Mouse (Mus musculus) c-Kit-positive CD71-positive TER-119-positive erythroid progenitor cells, embryonic 14.5 days (primary cell): ENCODE measurements at regions not wholly inside any gene's neighbourhood (a gene's known extent, or its start where the extent isn't known, plus 50 kb on each side); places are given as distances from the start of the nearest gene placed in this dataset.
"Not testable (repeated sequence)": the region's sequence is repeated elsewhere in the genome, so short reads cannot be mapped to it uniquely, and the experiment has no call there.

Source experiments
- DNase-seq: peaks from one replicate; pipeline ENCODE4 v3.0.0-alpha.2; 2013; ENCODE audit warnings: low spot score

DNA sequence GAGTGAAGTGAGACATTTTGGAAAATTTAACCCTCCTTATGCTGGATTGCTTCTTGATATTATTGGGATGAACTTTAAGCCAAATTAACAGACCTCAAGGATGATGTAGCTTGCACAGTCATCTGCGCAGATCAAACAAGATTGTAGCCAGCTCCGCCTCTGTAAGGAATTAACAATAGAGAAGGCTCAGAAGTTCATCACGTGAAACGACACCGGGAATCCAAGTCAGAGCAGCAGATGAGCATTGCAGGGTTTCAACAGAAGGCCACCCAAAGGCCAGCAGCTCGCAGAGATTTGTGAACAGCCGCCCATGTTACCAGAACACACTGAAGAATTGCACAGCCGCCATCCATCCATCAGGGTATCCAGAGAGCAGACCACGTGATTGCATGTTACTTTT is 391.1 kb downstream of the Med10 start:
- DNase-seq = no peak

GRCm38 (mm10) chr13:70195854-70196253 is 393.7 kb downstream of the Med10 start:
- DNase-seq = no peak

GRCm38 (mm10) chr13:70198638-70199037 is 396.4 kb downstream of the Med10 start:
- DNase-seq = no peak

- DNase-seq = no peak
Observed at GRCm38 (mm10) chr13:70199087-70199486, 396.9 kb downstream of the Med10 start.

DNA sequence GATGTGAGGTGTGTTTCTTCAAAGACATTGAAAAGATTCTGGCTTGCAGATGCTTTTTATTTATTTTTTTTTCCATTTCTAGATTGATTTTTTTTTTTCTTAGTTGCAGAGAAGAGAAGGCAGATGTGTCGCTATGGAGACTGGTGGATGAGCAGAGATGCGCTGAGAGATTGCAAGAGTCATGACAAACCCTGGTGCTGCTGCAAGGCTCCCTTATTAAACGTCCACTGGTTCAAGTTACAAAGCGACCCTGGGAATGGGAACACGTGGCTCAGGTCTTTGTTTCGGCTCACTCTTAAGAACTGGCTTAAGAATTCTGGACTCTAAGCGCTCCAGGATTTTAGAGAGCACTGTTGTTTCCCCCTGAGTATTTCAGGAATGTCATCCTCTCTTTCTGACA is 403.1 kb downstream of the Med10 start:
- no peak for DNase-seq

- DNase-seq = no peak
Observed at GRCm38 (mm10) chr13:70210158-70210557, 408.0 kb downstream of the Med10 start.

DNA sequence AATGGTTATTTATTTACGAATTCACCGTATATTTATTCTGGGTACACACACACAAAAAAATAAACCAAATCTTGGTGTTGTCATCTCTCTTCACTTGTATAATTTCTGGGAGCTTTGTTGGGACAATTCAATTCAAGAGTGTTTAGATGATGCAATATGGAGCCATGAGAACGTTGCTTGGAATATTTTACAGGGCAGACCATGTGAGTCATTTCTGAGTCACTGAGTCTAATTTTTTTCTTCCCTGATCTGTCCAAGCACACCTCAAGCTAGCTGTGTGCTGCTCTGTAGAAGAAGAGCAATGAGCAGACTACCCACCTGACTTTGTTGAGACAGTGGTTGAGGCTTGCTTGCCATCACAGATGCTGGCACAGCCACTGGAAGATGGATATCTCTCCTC is 410.8 kb downstream of the Med10 start:
- DNase-seq = no peak

GRCm38 (mm10) chr13:70213622-70214021 is 411.4 kb downstream of the Med10 start:
- DNase-seq = no peak

GRCm38 (mm10) chr13:70214022-70214654 is 411.9 kb downstream of the Med10 start:
- no peak for DNase-seq

GRCm38 (mm10) chr13:70216134-70216533 is 413.9 kb downstream of the Med10 start:
- no peak for DNase-seq

DNA sequence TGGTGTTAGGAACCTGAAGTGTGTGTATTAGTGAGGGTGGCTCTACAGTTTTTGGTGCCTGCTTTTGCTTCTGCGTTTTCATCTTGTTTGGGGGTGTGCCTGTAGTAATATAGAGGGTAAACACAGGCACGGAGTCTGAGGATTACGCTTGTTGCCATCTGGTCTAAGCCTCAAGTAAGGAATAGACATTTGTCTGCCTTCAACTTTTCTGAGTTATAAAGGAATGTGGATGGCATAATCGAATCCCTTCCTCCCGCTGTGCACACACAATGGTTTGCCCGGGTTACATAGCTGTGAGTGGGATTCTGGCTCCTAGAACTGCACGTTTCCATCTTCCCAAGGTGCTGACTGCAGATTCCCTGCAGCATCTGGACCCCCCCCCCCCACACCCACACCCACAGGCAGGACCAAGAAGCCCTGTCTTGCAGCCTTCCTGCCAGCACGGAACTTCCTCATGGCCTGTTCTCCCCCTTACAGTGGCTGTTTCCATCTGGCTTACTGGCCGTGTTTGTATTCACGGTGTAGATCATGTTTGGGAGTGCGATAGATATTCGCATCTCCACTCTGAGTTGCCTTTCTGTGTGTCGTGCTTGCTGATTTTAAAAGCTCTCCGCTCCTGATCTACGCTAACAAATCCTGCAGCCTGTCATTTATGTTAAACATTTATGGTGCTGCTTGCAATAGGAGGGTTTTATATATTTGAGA is 415.4 kb downstream of the Med10 start:
- no peak for DNase-seq

GRCm38 (mm10) chr13:70223485-70223884 is 413.9 kb downstream of the Ice1 start:
- DNase-seq = no peak

DNA sequence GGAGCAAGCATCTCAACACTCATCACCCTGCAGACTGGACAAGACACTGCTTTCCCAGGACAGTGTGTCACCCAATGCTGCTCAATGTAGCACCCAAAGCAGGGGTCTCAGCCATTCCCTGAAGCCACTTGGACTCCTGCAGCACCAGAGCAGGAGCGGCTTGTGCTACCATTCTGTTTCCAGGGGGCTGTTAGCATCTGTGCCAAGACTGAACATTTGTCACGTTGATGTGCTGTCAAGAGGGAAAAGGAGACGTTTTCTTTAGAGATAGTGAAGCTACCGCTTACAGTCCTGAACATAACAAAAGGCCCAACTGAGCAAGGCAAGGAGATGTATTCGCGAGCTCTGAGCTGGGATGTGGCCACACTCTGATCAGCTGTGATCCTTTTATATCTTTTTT is 410.3 kb downstream of the Ice1 start:
- DNase-seq = no peak

DNA sequence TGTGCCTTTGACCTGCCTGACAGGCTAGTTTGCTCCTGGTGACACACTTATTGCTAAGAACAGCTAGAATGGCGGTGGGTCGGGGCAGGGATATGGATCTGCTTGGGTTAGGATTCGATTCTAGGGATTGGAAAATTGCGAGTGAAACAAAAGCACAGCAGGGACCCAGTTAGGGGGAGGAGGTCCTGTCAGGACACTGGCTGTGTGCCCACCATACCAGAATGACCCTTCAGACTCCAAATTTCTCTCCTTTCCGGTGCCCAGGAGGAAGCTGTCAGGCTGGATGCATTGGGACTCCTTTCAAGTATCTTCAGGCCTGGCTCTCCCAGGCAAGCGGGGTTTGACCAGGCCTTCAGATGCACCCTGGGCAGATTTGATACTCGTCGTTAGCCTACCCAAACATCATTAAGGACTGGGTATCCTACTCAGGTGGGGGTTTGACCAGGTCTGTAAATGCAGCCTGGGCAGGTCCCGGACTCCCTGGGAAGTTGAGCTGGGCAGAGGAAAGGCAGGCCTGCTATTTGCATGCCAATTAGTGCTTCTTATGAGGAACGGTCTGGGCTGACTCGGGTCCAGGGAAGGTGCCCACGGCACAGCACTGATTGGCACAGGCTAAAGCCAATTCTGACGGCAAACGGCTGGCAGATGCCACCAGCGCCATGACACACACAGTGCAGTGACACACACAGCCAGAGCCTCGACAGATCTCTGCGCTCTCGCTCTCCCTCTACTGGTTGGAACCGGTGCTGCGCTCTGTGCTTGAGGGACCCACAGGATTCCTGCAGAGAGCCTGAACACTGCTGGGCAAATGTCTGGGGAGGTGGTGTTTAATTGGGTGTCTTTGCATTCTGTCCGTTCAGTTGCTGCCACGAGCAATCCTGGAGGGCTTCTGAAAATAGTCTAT is 403.3 kb downstream of the Ice1 start:
- DNase-seq = peak; percentile 12

GRCm38 (mm10) chr13:70243598-70244157 is 393.8 kb downstream of the Ice1 start:
- no peak for DNase-seq

DNA sequence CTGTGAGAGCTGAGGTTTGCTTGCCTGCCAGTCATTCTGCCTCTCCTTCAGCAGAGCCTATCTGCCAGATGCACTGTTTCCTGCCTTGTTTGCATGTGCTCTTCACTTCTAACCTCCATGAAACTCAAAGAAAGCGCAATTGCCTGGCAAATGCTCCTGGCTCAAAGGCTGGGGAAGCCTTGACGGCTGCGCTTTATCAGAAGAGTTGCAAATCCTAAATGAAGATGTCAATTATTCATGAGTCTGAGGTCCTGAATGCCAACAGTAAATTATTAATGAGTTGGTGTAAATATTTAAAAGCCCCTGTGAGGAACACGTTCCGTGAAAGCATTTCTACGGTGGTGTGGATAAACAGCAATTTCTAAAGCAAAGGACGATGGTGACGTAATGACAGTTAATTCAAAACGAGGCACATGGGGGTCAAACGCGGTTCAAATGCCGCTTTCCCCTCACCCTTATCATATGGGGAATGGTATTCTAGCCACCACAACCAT is 377.4 kb downstream of the Ice1 start:
- DNase-seq = no peak

DNA sequence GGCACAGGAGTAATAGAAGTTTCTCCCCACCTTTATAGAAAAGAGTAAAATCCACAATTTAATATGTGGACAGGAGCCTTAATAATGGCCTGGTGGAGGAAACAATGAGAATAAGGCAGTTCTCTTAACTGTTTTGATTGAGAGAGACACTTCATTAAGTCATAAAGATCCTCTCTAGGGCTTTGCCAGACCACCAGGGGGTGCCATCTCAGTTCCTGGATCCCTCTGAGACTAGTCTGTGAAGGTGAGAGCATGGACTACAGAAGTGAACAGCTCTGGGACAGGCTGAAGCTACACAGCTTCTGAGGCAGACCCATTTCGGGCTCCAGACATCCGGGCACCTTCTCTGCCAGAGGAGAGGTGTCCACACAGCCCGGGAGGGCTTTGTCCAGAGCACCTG is 373.8 kb downstream of the Ice1 start:
- DNase-seq = no peak

DNA sequence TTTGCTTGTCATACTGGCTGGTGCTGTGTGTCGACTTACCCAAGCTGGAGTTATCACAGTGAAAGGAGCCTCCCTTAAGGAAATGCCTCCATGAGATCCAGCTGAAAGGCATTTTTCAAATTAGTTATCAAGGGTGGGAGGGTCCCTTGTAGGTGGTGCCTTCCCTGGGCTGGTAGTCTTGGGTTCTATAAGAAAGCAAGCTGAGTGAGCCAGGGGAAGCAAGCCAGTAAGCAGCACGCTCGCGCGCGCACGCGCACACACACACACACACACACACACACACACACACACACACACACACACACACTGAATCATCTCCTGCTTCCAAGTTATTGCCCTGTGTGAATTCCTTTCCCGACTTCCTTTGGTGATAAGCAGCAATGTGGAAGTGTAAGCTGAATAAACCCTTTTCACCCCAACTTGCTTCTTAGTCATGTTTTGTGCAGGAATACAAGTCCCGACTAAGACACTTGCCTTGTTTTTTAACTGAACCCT is 360.5 kb downstream of the Ice1 start:
- DNase-seq = not testable (repeated sequence)

- no peak for DNase-seq
Observed at GRCm38 (mm10) chr13:70277667-70278591, 359.5 kb downstream of the Ice1 start.

DNA sequence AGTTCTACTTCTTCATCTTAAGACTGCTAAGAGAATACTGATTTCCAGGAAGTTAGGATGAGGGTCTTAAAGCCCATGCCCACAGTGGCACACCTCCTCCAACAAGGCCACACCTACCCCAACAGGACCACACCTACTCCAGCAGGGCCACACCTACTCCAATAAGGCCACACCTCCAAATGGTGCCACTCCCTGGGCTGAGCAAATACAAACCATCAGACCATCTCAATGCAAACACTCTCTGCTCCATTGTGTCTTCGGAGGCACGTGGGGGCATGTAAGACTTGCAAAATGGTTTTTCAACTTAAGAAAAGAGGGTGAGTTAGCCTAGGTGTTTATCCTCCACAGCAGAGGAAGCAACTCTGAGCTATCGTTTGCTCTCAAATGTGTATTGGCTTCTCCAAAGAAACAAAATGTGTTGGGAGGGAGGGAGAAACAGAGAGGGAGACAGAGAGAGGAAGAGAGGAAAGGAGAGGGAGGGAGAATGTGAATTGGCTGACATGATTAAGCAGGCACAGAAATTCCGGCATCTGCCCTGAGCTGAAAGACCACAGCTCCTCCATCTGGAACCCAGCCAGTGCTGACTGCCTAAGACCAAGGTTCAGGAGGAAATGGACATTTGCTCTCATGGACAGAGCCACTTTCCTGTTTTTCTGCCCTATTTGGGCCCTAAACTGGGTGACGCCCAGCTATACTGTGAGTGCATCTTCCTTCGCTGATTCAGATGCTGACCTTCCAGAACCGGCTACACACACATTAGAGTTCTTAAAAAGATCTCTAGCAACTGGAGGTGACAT is 356.2 kb downstream of the Ice1 start:
- DNase-seq = no peak
